ENCODE assay signal across 9 mouse cellular contexts in the genomic region with DNA sequence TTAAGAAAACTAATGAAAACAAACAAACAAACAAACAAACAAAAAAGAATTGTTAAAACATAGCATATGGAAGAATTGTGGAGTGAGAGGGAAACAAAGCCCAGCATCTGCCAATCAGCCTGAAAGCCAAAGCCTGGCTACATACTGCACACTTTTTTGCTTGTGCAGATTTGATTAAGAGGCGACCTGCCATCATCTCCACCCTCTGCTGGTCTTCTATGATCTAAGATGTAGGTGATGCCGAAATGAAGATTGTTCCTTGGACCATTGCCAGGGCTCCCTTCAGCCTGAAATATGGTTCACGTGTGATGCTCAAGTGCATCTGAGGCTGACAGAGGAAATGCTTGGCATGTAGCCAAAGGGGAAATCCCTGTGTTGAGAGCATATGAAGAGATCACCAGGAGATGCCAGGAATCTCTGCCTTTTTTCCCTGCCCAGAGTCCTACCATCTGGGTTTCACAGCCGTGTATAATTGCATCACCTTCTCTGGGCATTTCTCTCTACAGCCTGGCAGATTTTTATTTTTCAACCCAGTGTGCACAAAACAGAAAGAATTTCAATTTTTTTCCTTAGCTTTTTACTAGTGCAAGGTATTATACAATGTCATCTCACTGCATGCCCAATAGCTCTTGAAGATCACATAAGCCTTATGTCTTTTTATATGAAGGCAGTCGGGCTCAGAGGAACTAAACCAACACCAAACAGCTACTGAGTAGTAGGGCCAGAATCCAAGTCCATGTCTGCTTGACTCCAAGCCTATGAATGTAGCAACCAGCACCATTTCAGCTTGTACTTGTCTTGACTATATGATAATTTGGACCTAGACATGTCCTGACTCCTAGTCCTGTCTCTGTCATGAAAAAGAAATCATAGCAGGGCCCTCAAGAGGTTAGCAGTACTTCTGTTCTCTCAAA. TPM values are rescaled to one million over a fixed set of nuclear protein-coding genes. Genes with fewer than 3 reads are reported as not detected.
DNase-seq lines count a peak whose midpoint lies in the region; ATAC-seq and TF ChIP-seq lines count a peak whose summit lies in the region.
"Had no signal": no experiment of that assay in that cellular context is flagged by ENCODE, and none has a peak within 500 bp of the region (broad histone marks: within the 10 kb centered on the region; RNA-seq: fewer than 3 reads in every experiment).

No protein-coding gene starts in this region.

- H3K9ac ChIP-seq in hindbrain, embryonic 13.5 days = no peak overlapping the region
- no peak overlapping the region for H3K9ac ChIP-seq in hindbrain, embryonic 12.5 days
- no peak overlapping the region for H3K9ac ChIP-seq in stomach, embryonic 15.5 days
- no peak overlapping the region for H3K9ac ChIP-seq in stomach, postnatal 0 days (ENCODE audit: low read length)
- no peak overlapping the region for H3K9ac ChIP-seq in hindbrain, postnatal 0 days (replicated peaks; ENCODE audit: low read length)
- H3K9ac ChIP-seq in intestine, postnatal 0 days (ENCODE audit: low read depth, low read length) = no peak overlapping the region
- H3K9ac ChIP-seq: lung, embryonic 15.5 days had no signal

- no peaks in the 10 kb centered on the region for H3K36me3 ChIP-seq in hindbrain, embryonic 13.5 days
- no peaks in the 10 kb centered on the region for H3K36me3 ChIP-seq in hindbrain, embryonic 12.5 days
- no peaks in the 10 kb centered on the region for H3K36me3 ChIP-seq in stomach, embryonic 15.5 days
- no peaks in the 10 kb centered on the region for H3K36me3 ChIP-seq in stomach, postnatal 0 days (ENCODE audit: control insufficient read depth, insufficient read depth, low read length)
- no peaks in the 10 kb centered on the region for H3K36me3 ChIP-seq in hindbrain, postnatal 0 days (ENCODE audit: insufficient read depth, low read length)
- H3K36me3 ChIP-seq in intestine, postnatal 0 days (ENCODE audit: control insufficient read depth, insufficient read depth) = no peaks in the 10 kb centered on the region
- H3K36me3 ChIP-seq: lung, embryonic 15.5 days had no signal

- H3K4me1 ChIP-seq in hindbrain, embryonic 13.5 days (replicated peaks) = peaks cover 20% of the 10 kb centered on the region
- H3K4me1 ChIP-seq in hindbrain, embryonic 12.5 days = 0 out of 2 replicates have a peak, but pooled peaks cover 3% of the 10 kb centered on the region
- no peaks in the 10 kb centered on the region for H3K4me1 ChIP-seq in stomach, embryonic 15.5 days
- H3K4me1 ChIP-seq in stomach, postnatal 0 days (replicated peaks; ENCODE audit: control insufficient read depth, insufficient read depth) = no peaks in the 10 kb centered on the region
- peaks cover 7% of the 10 kb centered on the region; the same call in 1 of the 2 replicates for H3K4me1 ChIP-seq in hindbrain, postnatal 0 days (ENCODE audit: insufficient read depth, low read length)
- H3K4me1 ChIP-seq in intestine, postnatal 0 days (replicated peaks; ENCODE audit: control insufficient read depth, insufficient read depth, low read length) = no peaks in the 10 kb centered on the region; the same call in 1 of the 2 replicates
- H3K4me1 ChIP-seq: lung, embryonic 15.5 days had no signal

- H3K27ac ChIP-seq in hindbrain, embryonic 13.5 days = peak overlapping the region; percentile 41
- H3K27ac ChIP-seq in hindbrain, embryonic 12.5 days = no peak overlapping the region
- no peak overlapping the region for H3K27ac ChIP-seq in stomach, embryonic 15.5 days
- H3K27ac ChIP-seq in stomach, postnatal 0 days (replicated peaks) = no peak overlapping the region
- no peak overlapping the region for H3K27ac ChIP-seq in hindbrain, postnatal 0 days
- H3K27ac ChIP-seq in intestine, postnatal 0 days (ENCODE audit: low read depth, low read length) = no peak overlapping the region
- H3K27ac ChIP-seq: lung, embryonic 15.5 days had no signal

- H3K4me2 ChIP-seq in hindbrain, embryonic 13.5 days = no peak overlapping the region
- no peak overlapping the region for H3K4me2 ChIP-seq in hindbrain, embryonic 12.5 days (replicated peaks)
- no peak overlapping the region for H3K4me2 ChIP-seq in stomach, embryonic 15.5 days
- H3K4me2 ChIP-seq in stomach, postnatal 0 days (replicated peaks; ENCODE audit: low read depth) = no peak overlapping the region
- no peak overlapping the region for H3K4me2 ChIP-seq in hindbrain, postnatal 0 days (ENCODE audit: low read depth, low read length)
- no peak overlapping the region for H3K4me2 ChIP-seq in intestine, postnatal 0 days (replicated peaks; ENCODE audit: low read depth)
- H3K4me2 ChIP-seq: lung, embryonic 15.5 days had no signal

- H3K9me3 ChIP-seq in hindbrain, embryonic 13.5 days = no peaks in the 10 kb centered on the region
- H3K9me3 ChIP-seq in hindbrain, embryonic 12.5 days (replicated peaks) = no peaks in the 10 kb centered on the region
- H3K9me3 ChIP-seq in stomach, embryonic 15.5 days = no peaks in the 10 kb centered on the region
- no peaks in the 10 kb centered on the region for H3K9me3 ChIP-seq in stomach, postnatal 0 days (ENCODE audit: control insufficient read depth, low read length)
- no peaks in the 10 kb centered on the region for H3K9me3 ChIP-seq in hindbrain, postnatal 0 days (ENCODE audit: low read length)
- H3K9me3 ChIP-seq in intestine, postnatal 0 days (ENCODE audit: control insufficient read depth) = no peaks in the 10 kb centered on the region
- H3K9me3 ChIP-seq: lung, embryonic 15.5 days had no signal

- 54% methylated on average over 5 of the region's 5 CpGs for WGBS in hindbrain, embryonic 13.5 days
- 58% methylated on average over 5 of the region's 5 CpGs for WGBS in hindbrain, embryonic 12.5 days
- 43% methylated on average over 5 of the region's 5 CpGs for WGBS in stomach, embryonic 15.5 days
- WGBS in stomach, postnatal 0 days = 39% methylated on average over 5 of the region's 5 CpGs
- 28% methylated on average over 5 of the region's 5 CpGs for WGBS in hindbrain, postnatal 0 days
- 47% methylated on average over 5 of the region's 5 CpGs for WGBS in intestine, postnatal 0 days

- no peaks in the 10 kb centered on the region for H3K27me3 ChIP-seq in hindbrain, embryonic 13.5 days
- H3K27me3 ChIP-seq in hindbrain, embryonic 12.5 days = no peaks in the 10 kb centered on the region
- no peaks in the 10 kb centered on the region for H3K27me3 ChIP-seq in stomach, embryonic 15.5 days (replicated peaks)
- H3K27me3 ChIP-seq in stomach, postnatal 0 days (ENCODE audit: control insufficient read depth, insufficient read depth, low read length) = no peaks in the 10 kb centered on the region
- H3K27me3 ChIP-seq in hindbrain, postnatal 0 days (ENCODE audit: insufficient read depth, low read length) = no peaks in the 10 kb centered on the region
- H3K27me3 ChIP-seq in intestine, postnatal 0 days (replicated peaks; ENCODE audit: control insufficient read depth, insufficient read depth, low read length) = no peaks in the 10 kb centered on the region
- H3K27me3 ChIP-seq: lung, embryonic 15.5 days had no signal

- no peak for TF ChIP-seq EP300 in stomach, postnatal 0 days (optimal IDR thresholded peaks at IDR 0.05)

- no peak for TF ChIP-seq CTCF in stomach, postnatal 0 days (IDR thresholded peaks at IDR 0.05; ENCODE audit: low read depth)
- no peak for TF ChIP-seq CTCF in hindbrain, postnatal 0 days (IDR thresholded peaks at IDR 0.05; ENCODE audit: low read depth)
- no peak for TF ChIP-seq CTCF in intestine, postnatal 0 days (IDR thresholded peaks at IDR 0.05; ENCODE audit: low read depth)

- DNase-seq in stomach, postnatal 0 days (ENCODE audit: low spot score) = no peak
- peak; percentile 93 for DNase-seq in hindbrain, postnatal 0 days (ENCODE audit: low spot score)
- DNase-seq in adrenal gland, postnatal 4 days (ENCODE audit: low spot score in 2 of 2) = no peak

- peak; percentile 53 for ATAC-seq in hindbrain, embryonic 13.5 days (ENCODE audit: low FRiP score)
- ATAC-seq in hindbrain, embryonic 12.5 days (ENCODE audit: low FRiP score) = no peak
- ATAC-seq in stomach, embryonic 15.5 days (ENCODE audit: insufficient read depth, low FRiP score, low read depth) = 0 out of 2 replicates have a peak, but pooled peaks have one; percentile 22
- ATAC-seq in stomach, postnatal 0 days (ENCODE audit: low FRiP score, low TSS enrichment) = no peak
- ATAC-seq in hindbrain, postnatal 0 days = peak; percentile 87
- no peak for ATAC-seq in granulocyte monocyte progenitor cell, adult 5-6 weeks (replicated peaks; ENCODE audit: poor library complexity, severe bottlenecking)
- ATAC-seq in intestine, postnatal 0 days = no peak

- H3K4me3 ChIP-seq in hindbrain, embryonic 13.5 days = no peak overlapping the region
- H3K4me3 ChIP-seq in hindbrain, embryonic 12.5 days = no peak overlapping the region
- H3K4me3 ChIP-seq in stomach, embryonic 15.5 days (replicated peaks) = no peak overlapping the region
- H3K4me3 ChIP-seq in stomach, postnatal 0 days (ENCODE audit: low read depth, low read length) = no peak overlapping the region
- no peak overlapping the region for H3K4me3 ChIP-seq in hindbrain, postnatal 0 days (ENCODE audit: low read length)
- H3K4me3 ChIP-seq in intestine, postnatal 0 days (ENCODE audit: low read depth, low read length) = no peak overlapping the region
- H3K4me3 ChIP-seq: lung, embryonic 15.5 days had no signal

RNA-seq across cellular contexts. Expression of gene Il12b, which starts 2.0 kb away (rescaled TPM):
- polyA plus RNA-seq in hindbrain, embryonic 13.5 days (2015; fragmentation: Nextera tagmentation; extraction: Ambion mirVana) = 0.17 TPM in 1 of 2 replicates, not detected in the other
- not detected in 2 replicates for polyA plus RNA-seq in hindbrain, embryonic 12.5 days (2016; fragmentation: Nextera tagmentation; extraction: Ambion mirVana)
- 0.06 TPM in 1 of 2 replicates, not detected in the other for polyA plus RNA-seq in stomach, embryonic 15.5 days (2015; fragmentation: Nextera tagmentation; extraction: Ambion mirVana)
- polyA plus RNA-seq in stomach, postnatal 0 days (2015; fragmentation: Nextera tagmentation; extraction: Ambion mirVana) = 0.05 TPM in 1 of 2 replicates, not detected in the other
- total RNA-seq in hindbrain, postnatal 0 days (2014; rRNA removed) = not detected in 2 replicates
- polyA plus RNA-seq in hindbrain, postnatal 0 days (2015; fragmentation: Nextera tagmentation; extraction: Ambion mirVana) = not detected in 2 replicates
- total RNA-seq in granulocyte monocyte progenitor cell, adult 5-6 weeks (2014; fragmentation: Nextera tagmentation) = not detected in 2 replicates
- total RNA-seq in granulocyte monocyte progenitor cell, adult 5-6 weeks (2017) = not detected in 2 replicates
- not detected in 2 replicates for polyA plus RNA-seq in intestine, postnatal 0 days (2015; fragmentation: Nextera tagmentation; extraction: Ambion mirVana)
- under 1 TPM in 1 of 2 experiments, not detected in 1; 0.14 TPM for total RNA-seq in adrenal gland, postnatal 4 days (2021)
- polyA plus RNA-seq: lung, embryonic 15.5 days had no signal

Comparison
In these comparisons a context has a peak if more than half of its experiments do, and no peak if none do; other contexts are left out.
1. ATAC-seq: peak in hindbrain, embryonic 13.5 days (single experiment), stomach, embryonic 15.5 days (single experiment) and hindbrain, postnatal 0 days (single experiment); none in hindbrain, embryonic 12.5 days (single experiment), stomach, postnatal 0 days (single experiment), granulocyte monocyte progenitor cell, adult 5-6 weeks (single experiment) and intestine, postnatal 0 days (single experiment).